Mouse (Mus musculus) cerebellum, adult 2 months (tissue): ENCODE results near the gene Whrn. TPM values are rescaled to one million over a fixed set of nuclear protein-coding genes. Genes with fewer than 3 reads are reported as not detected.

Experiments used
- DNase-seq, 2 experiments: peaks; one replicate each; pipeline ENCODE4 v3.0.0; 2021
- H3K27ac ChIP-seq: fragments of 200-500 bp; 2 replicates; pipeline ENCODE4 v1.5.1; 2012; ENCODE audit warnings: low read length, control low read depth, inconsistent platforms; ENCODE audit not compliant: insufficient read depth
- H3K27me3 ChIP-seq: fragments of 200-500 bp; 2 replicates; pipeline ENCODE4 v1.6.1; 2012; ENCODE audit warnings: inconsistent platforms, mild to moderate bottlenecking, low read length, moderate library complexity; ENCODE audit not compliant: control insufficient read depth, insufficient read depth
- H3K4me1 ChIP-seq: fragments of 200-500 bp; 2 replicates; pipeline ENCODE4 v1.6.1; 2011; ENCODE audit warnings: low read length; ENCODE audit not compliant: control insufficient read depth, insufficient read depth
- H3K4me3 ChIP-seq: fragments of 200-500 bp; replicated peaks from 2 replicates; pipeline ENCODE3; 2011; ENCODE audit warnings: mild to moderate bottlenecking, low read depth, low read length, control low read depth; ENCODE audit not compliant: insufficient read depth
- CTCF ChIP-seq: fragments of 200-500 bp; IDR thresholded peaks from 2 replicates; pipeline ENCODE4 v1.5.1; 2011; ENCODE audit warnings: low read depth, mild to moderate bottlenecking, control low read depth, low read length, moderate library complexity, borderline replicate concordance; ENCODE audit not compliant: insufficient read depth
- POLR2A ChIP-seq: fragments of 200-500 bp; IDR thresholded peaks from 2 replicates; pipeline ENCODE4 v1.6.1; 2011; ENCODE audit warnings: low read length, control low read depth, borderline replicate concordance; ENCODE audit not compliant: insufficient read depth
- WGBS: fragments of 180-500 bp; shearing (Covaris S2); methylation state at CpG from one replicate; pipeline ENCODE4 v1.1.7; 2018; 5-methylcytosine and 5-hydroxymethylcytosine counted together
- polyA plus RNA-seq: library from polyadenylated mRNA; depleted of rRNA; stranded (reverse); fragments of >200 nt; gene quantifications from 2 replicates; pipeline ENCODE4 v1.2.3, GENCODE M21; 2012

Whrn gene
- polyA plus RNA-seq, 1 experiment, result 91.9 TPM

DNA sequence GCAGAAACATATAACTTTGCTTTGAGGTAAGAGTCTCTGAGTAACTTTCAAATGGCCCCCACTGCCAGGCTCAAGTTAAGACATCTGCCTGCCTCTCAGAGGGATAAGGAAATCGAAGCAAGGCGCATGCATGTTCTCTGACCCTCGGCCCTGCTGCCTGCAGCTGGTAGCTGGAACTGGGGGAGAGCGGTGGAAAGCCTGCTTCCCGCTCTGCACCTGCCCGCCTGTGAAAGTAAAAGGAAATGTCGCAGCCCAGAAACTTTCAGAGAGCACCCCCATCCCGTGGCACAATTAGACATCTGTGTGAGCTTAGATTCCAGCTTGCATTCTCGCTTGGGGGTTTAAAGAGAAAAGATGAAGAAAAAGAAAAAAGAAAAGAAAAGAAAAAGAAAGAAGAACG, 6.1 kb downstream of the Whrn start:
- Histone ChIP-seq H3K4me3 (no peak overlapping the region), H3K27ac (no peak overlapping the region), H3K27me3 (peaks cover 2% of the 10 kb centered on the region; the same call in 1 of the 2 replicates), H3K4me1 (no peaks in the 10 kb centered on the region; the same call in 1 of the 2 replicates)
- TF ChIP-seq POLR2A (no peak), CTCF (no peak)
- 73% methylated on average over 10 of the region's 10 CpGs for WGBS
- DNase-seq, result no peak

DNA sequence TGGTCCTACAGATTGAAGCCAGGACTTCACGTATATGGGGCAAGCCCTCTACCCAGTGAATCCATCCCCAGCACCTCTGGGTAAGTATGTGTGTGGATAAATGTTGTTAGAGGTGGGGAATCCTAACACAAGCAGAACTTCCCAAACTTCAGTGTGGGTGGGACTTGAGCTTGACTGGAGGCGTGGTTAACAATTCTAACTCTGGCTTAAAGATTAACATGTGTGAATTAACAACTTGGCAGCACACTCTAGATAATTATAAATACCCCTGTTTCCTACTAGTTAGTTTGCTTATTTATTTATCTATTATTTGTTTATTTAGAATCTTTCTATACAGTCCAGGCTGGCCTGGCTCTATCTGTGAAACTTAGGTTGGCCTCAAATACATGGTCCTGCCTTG, 7.9 kb downstream of the Whrn start:
- no peak for DNase-seq
- H3K4me3 ChIP-seq, result no peak overlapping the region
- H3K4me1 ChIP-seq, result no peaks in the 10 kb centered on the region; the same call in 1 of the 2 replicates
- H3K27ac ChIP-seq, result no peak overlapping the region
- no peak for TF ChIP-seq CTCF
- no peak for TF ChIP-seq POLR2A
- no peaks in the 10 kb centered on the region for H3K27me3 ChIP-seq
- 96% methylated on average over 2 of the region's 2 CpGs for WGBS

DNA sequence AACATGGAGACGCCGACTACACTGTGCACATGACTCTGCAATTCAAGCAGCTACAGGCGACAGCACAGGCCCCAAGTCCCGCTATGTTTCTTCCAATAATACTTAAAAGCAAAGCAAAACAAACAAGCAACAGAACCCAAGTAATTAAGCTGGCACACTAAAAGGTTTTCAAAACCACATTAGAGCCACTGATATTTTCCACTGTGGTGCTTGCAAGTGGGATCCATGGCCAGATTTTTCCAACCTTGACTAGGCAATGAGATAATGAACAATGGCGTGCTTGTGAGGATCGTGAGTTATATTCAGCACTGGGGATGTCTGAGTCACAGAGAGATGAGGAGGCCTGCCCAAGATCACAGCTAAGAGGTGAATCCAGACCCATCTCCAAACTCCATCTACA, 8.5 kb downstream of the Whrn start:
- DNase-seq, result no peak
- no peaks in the 10 kb centered on the region for H3K27me3 ChIP-seq
- TF ChIP-seq POLR2A (no peak), CTCF (no peak)
- H3K4me3 ChIP-seq, result no peak overlapping the region
- H3K4me1 ChIP-seq, result no peaks in the 10 kb centered on the region; the same call in 1 of the 2 replicates
- H3K27ac ChIP-seq, result no peak overlapping the region
- 84% methylated on average over 6 of the region's 6 CpGs for WGBS

DNA sequence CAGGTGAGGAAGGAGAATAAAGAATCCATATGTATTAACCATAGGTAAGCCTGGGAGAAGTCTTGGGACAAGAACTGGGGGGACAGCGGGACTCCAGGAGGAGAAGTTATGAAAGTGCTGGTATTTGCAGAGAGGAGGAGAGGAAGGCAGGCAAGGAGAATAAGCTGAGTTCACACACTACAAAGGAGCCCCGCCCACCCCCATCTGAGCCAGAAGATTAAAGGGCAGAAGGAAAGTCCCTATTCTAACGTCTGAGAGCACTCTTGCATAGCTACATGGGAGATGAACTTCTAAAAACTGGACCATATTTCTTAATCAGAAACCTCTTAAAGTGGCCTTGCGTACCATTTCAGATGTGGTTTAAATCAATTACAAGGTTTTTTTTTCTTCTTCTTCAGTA, 9.3 kb downstream of the Whrn start:
- no peak for TF ChIP-seq CTCF
- no peak for TF ChIP-seq POLR2A
- DNase-seq, result no peak
- Histone ChIP-seq H3K27me3 (no peaks in the 10 kb centered on the region), H3K4me1 (no peaks in the 10 kb centered on the region; the same call in 1 of the 2 replicates), H3K27ac (no peak overlapping the region), H3K4me3 (no peak overlapping the region)
- 67% methylated on average over 4 of the region's 4 CpGs for WGBS

DNA sequence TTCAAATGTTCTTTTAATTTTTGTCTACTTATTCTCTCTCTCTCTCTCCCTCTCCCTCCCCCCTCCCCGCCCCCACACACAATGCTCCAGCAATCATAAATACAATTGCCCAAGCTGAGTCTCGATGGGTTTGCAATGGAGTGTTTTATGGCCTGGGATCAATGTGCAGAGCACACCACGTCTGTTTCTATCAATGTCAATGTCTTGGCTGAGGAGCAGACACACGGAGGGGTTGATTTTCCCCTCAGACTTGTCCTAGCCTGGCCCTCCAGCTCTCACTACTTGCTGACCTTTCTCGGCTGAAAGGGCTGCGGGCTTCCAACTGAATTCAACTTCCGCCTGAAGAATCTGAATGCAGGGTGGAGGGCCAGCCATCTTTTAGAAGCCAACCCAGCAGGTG, 12.1 kb downstream of the Whrn start:
- WGBS, result 38% methylated on average over 7 of the region's 7 CpGs
- DNase-seq, result no peak

DNA sequence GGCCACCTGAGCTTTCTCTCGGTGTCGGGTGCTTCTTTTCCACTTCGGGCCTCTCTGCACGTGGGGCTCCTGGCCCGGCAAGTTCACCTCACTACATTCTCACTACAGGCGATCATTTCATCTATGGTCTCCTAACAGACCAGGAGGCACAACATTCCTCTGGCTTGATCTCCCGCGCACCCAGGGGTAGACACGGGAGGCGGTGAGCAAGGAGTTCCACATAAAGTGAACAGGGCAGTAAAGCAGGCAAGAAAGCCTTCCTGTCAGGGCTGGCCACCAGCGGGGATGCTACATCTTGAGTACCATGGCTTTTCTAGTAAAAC, 15.0 kb downstream of the Whrn start:
- DNase-seq, result no peak
- no peaks in the 10 kb centered on the region for H3K27me3 ChIP-seq
- 59% methylated on average over 11 of the region's 11 CpGs for WGBS
- TF ChIP-seq CTCF, result no peak
- no peak for TF ChIP-seq POLR2A
- no peaks in the 10 kb centered on the region for H3K4me1 ChIP-seq
- no peak overlapping the region for H3K27ac ChIP-seq
- H3K4me3 ChIP-seq, result no peak overlapping the region

More for the DNA sequence above, 12.1 kb downstream of the Whrn start:
- H3K4me3 ChIP-seq, result no peak overlapping the region
- no peak for TF ChIP-seq CTCF
- no peak for TF ChIP-seq POLR2A
- H3K27me3 ChIP-seq, result no peaks in the 10 kb centered on the region
- H3K27ac ChIP-seq, result no peak overlapping the region
- H3K4me1 ChIP-seq, result no peaks in the 10 kb centered on the region; the same call in 1 of the 2 replicates

DNA sequence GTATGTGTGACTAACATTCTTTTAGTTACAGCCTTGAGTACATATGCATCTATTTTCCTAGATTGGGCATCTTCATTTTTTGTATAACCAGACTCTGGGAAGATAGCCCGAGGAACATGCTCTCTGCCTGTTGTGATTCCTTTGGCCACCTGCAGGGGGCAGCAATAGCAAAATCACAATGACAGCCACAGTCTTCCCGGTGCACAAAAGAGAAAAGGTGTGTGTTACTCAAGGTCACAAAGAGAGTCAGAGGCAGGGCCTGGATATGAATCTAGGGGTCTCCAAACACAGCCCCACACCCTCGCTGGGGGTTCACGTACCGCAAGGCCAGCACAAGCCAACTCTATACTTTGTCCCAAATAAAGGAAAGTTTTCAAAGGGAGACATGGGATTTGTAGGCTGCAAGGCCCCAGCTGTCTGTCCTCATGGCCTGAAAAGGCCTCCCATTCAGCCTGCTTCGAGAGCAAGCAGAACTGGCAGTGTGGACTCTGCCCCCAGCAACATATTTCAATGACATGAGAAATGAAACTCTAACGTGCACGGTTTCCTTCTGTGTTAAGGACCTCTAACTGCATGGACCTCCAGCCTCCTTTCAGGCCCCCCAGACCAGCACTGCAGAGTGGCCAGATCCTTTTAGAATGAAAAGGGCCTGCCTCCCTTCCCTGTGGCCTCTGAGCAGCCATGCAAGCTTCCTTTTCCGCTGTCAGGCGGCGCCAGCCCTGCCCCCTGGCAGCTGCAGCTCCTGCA, 15.5 kb downstream of the Whrn start:
- Histone ChIP-seq H3K4me3 (no peak overlapping the region), H3K4me1 (no peaks in the 10 kb centered on the region), H3K27ac (no peak overlapping the region), H3K27me3 (no peaks in the 10 kb centered on the region)
- TF ChIP-seq POLR2A (no peak), CTCF (peak; percentile 75)
- 48% methylated on average over 11 of the region's 11 CpGs for WGBS
- DNase-seq, result peak; percentile 53 to 55

DNA sequence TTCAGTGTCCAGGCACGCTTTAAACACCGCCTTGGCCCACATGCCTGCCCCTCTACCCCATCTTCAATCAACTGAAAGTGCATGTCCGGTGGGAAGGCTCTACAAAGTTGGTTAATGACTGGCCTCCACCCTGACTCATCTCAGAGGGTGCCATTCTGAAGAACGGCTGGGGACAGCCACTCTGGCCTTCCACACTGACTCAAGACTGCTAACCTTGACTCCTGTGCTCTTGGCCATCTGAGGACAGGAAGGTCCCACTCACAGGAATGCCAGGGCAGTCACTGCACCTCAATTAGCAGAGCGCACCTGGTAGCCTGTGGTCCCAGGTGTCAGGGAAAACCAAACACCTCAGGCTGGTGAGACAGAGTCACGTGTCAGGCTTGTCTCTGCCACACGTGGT, 17.8 kb downstream of the Whrn start:
- no peak for DNase-seq
- 88% methylated on average over 7 of the region's 7 CpGs for WGBS
- Histone ChIP-seq H3K27ac (no peak overlapping the region), H3K4me3 (no peak overlapping the region), H3K27me3 (no peaks in the 10 kb centered on the region), H3K4me1 (no peaks in the 10 kb centered on the region)
- no peak for TF ChIP-seq POLR2A
- no peak for TF ChIP-seq CTCF
